In the genomic region with DNA sequence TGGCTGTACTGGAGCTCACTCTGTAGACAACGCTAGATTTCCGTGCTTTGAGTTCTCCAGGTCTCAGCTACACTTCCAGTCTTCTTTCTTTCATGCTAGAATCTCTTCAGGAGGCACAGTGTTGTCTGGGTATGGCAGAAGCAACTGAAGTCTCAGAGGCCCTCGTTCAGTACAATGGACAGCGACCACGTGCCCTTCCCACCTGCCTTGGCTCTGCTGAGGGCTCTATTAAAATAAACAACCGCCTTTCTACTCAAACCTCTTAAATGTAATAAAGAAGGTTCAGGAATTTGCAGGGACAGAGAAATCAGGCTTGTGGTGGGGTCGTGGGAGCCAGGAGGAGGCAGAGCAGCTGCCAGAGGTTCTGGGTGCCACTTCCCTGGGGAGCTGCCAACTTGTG, we compare ENCODE assay signal across 8 mouse cellular contexts. TPM values are rescaled to one million over a fixed set of nuclear protein-coding genes. Genes with fewer than 3 reads are reported as not detected.
DNase-seq lines count a peak whose midpoint lies in the region.

No protein-coding gene starts in this region.

- peak; percentile 57 to 79 for DNase-seq in adrenal gland, adult (ENCODE audit: inconsistent age in 2 of 2, low spot score in 1 of 2)
- no peak for DNase-seq in adrenal gland, adult 18-20 months (ENCODE audit: low spot score in 2 of 2)
- peak; percentile 39 for DNase-seq in ovary, postnatal 14 days (ENCODE audit: low spot score)
- no peak for DNase-seq in ovary, adult 18-20 months (ENCODE audit: low spot score)
- DNase-seq in kidney, postnatal 4 days: peak; percentile 82 to 85
- peak; percentile 70 for DNase-seq in thymus, postnatal 14 days
- DNase-seq in gastrocnemius, postnatal 10 days: no peak
- DNase-seq in left cerebral cortex, adult 18-20 months (ENCODE audit: low spot score in 2 of 2): no peak

RNA-seq across cellular contexts. Expression of gene Pomgnt2, which starts 9.7 kb away (rescaled TPM):
- total RNA-seq in adrenal gland, adult 18-20 months (2021): 10 to 100 TPM; 19.2 to 19.7 TPM
- total RNA-seq in gastrocnemius, postnatal 10 days (2021): 1 to 10 TPM; 6.5 to 7.0 TPM
- 10 to 100 TPM; 43.2 to 43.4 TPM for total RNA-seq in left cerebral cortex, adult 18-20 months (2021)

RNA-seq across cellular contexts. Expression of gene Fam198a, which starts 55.8 kb away (rescaled TPM):
- 1 to 10 TPM in 1 of 2 experiments, under 1 TPM in 1; 0.48 to 1.3 TPM for total RNA-seq in adrenal gland, adult 18-20 months (2021)
- total RNA-seq in gastrocnemius, postnatal 10 days (2021): 1 to 10 TPM; 6.4 to 7.8 TPM
- total RNA-seq in left cerebral cortex, adult 18-20 months (2021): 1 to 10 TPM; 5.4 to 7.5 TPM

Comparison
In these comparisons a context has a peak if more than half of its experiments do, and no peak if none do; other contexts are left out.
1. DNase-seq: peak in adrenal gland, adult (2 of 2), ovary, postnatal 14 days (single experiment), kidney, postnatal 4 days (2 of 2) and thymus, postnatal 14 days (single experiment); none in adrenal gland, adult 18-20 months (0 of 2), ovary, adult 18-20 months (single experiment), gastrocnemius, postnatal 10 days (single experiment) and left cerebral cortex, adult 18-20 months (0 of 2).